Mouse (Mus musculus) testis, adult 2 months (tissue): Measurements from ENCODE around the gene Pp2d1.

Experiments
- CTCF ChIP-seq: fragments of 200-500 bp; IDR thresholded peaks from 2 replicates; pipeline ENCODE4 v1.5.1; 2012; ENCODE audit warnings: low read depth, mild to moderate bottlenecking, inconsistent platforms, low read length, moderate library complexity; ENCODE audit not compliant: control insufficient read depth, insufficient read depth, insufficient replicate concordance
- POLR2A ChIP-seq: fragments of 200-500 bp; IDR thresholded peaks from 2 replicates; pipeline ENCODE4 v1.6.1; 2012; ENCODE audit warnings: low read depth, mild to moderate bottlenecking, inconsistent platforms, low read length, moderate library complexity; ENCODE audit not compliant: control insufficient read depth

DNA sequence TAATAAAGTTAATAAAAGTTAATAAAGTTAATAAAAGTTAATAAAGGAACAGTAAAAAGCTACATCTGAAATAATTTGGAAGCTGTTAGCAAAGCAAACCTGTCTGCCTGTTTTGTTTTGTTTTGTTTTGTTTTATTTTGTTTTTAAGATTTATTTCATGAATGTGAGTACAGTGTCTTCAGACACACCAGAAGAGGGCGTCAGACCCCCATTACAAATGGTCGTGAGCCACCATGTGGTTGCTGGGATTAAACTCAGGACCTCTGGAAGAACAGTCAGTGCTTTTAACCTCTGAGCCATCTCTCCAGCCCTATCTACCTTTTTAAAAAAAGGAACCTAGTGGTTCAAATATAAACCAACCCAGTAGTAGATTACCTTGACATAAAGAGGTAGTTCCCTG lies 8.1 kb downstream of the Pp2d1 start:
- TF ChIP-seq CTCF (no peak), POLR2A (no peak)
